Comparison of ENCODE assay signal across 8 mouse cellular contexts in the genomic region with DNA sequence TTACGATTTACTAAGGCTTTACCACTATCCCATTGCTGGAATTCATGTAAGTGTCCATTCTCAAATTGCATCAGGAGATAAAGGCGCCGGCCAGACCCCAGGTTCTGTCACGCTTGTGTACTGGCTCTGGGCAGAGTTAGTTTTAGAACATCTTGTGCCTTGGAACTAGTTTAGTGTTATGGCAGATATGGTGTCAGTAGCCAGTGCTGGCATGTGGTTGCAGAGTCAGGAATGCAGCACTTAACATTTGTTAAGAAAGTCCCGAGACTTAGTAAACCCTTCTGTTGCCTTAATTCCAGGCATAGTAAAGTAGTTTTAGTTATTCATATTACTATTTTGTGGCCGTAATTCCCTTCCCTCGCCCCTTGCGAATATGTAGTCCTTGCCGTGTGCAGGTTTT. TPM values are rescaled to one million over a fixed set of nuclear protein-coding genes. Genes with fewer than 3 reads are reported as not detected.
DNase-seq lines count a peak whose midpoint lies in the region; ATAC-seq and TF ChIP-seq lines count a peak whose summit lies in the region.

No protein-coding gene starts in this region.

- no peak for ATAC-seq in kidney, embryonic 15.5 days (replicated peaks; ENCODE audit: low FRiP score)
- ATAC-seq in hindbrain, embryonic 14.5 days (ENCODE audit: low FRiP score), result no peak

- H3K36me3 ChIP-seq in kidney, embryonic 15.5 days, result 0 out of 2 replicates have a peak, but pooled peaks cover 6% of the 10 kb centered on the region
- no peaks in the 10 kb centered on the region for H3K36me3 ChIP-seq in kidney, adult 2 months (ENCODE audit: control insufficient read depth, insufficient read depth, low read length)
- peaks cover 4% of the 10 kb centered on the region; the same call in 1 of the 2 replicates for H3K36me3 ChIP-seq in forebrain, embryonic 10.5 days (replicated peaks)
- H3K36me3 ChIP-seq in hindbrain, embryonic 14.5 days (replicated peaks; ENCODE audit: control insufficient read depth, insufficient read depth), result no peaks in the 10 kb centered on the region

- no peak for TF ChIP-seq CTCF in kidney, adult 2 months (conservative IDR thresholded peaks at IDR 0.05; ENCODE audit: insufficient read depth, insufficient read length, low read depth, low read length)

- no peak for TF ChIP-seq POLR2A in kidney, adult 2 months (IDR thresholded peaks at IDR 0.05; ENCODE audit: low read depth, low read length)

- peaks cover 22% of the 10 kb centered on the region for H3K4me1 ChIP-seq in kidney, embryonic 15.5 days
- peaks cover 7% of the 10 kb centered on the region; the same call in 1 of the 2 replicates for H3K4me1 ChIP-seq in kidney, adult 2 months (ENCODE audit: control insufficient read depth, insufficient read depth, low read length)
- peaks cover 30% of the 10 kb centered on the region for H3K4me1 ChIP-seq in forebrain, embryonic 10.5 days
- peaks cover 11% of the 10 kb centered on the region for H3K4me1 ChIP-seq in hindbrain, embryonic 14.5 days (replicated peaks; ENCODE audit: control insufficient read depth, insufficient read depth, low read length)

- no peaks in the 10 kb centered on the region for H3K27me3 ChIP-seq in kidney, embryonic 15.5 days
- no peaks in the 10 kb centered on the region for H3K27me3 ChIP-seq in kidney, adult 2 months (replicated peaks; ENCODE audit: control insufficient read depth, insufficient read depth, low read length)
- no peaks in the 10 kb centered on the region for H3K27me3 ChIP-seq in forebrain, embryonic 10.5 days (ENCODE audit: poor library complexity, severe bottlenecking)
- no peaks in the 10 kb centered on the region for H3K27me3 ChIP-seq in hindbrain, embryonic 14.5 days (ENCODE audit: control insufficient read depth, insufficient read depth, low read length)

- H3K27ac ChIP-seq in kidney, embryonic 15.5 days, result no peak overlapping the region
- no peak overlapping the region for H3K27ac ChIP-seq in kidney, adult 2 months (ENCODE audit: insufficient read depth, low read depth, low read length)
- H3K27ac ChIP-seq in forebrain, embryonic 10.5 days, result no peak overlapping the region
- H3K27ac ChIP-seq in hindbrain, embryonic 14.5 days, result no peak overlapping the region

- peak overlapping the region; percentile 92 for H3K4me3 ChIP-seq in kidney, embryonic 15.5 days (replicated peaks)
- H3K4me3 ChIP-seq in kidney, adult 2 months (ENCODE audit: insufficient read depth, low read depth, low read length), result no peak overlapping the region
- H3K4me3 ChIP-seq in forebrain, embryonic 10.5 days, result peak overlapping the region; percentile 90
- no peak overlapping the region for H3K4me3 ChIP-seq in hindbrain, embryonic 14.5 days (replicated peaks; ENCODE audit: low read length)

- no peaks in the 10 kb centered on the region for H3K9me3 ChIP-seq in kidney, embryonic 15.5 days (replicated peaks)
- H3K9me3 ChIP-seq in forebrain, embryonic 10.5 days, result no peaks in the 10 kb centered on the region
- H3K9me3 ChIP-seq in hindbrain, embryonic 14.5 days (ENCODE audit: control insufficient read depth, low read length), result no peaks in the 10 kb centered on the region

- 60% methylated on average over 9 of the region's 9 CpGs for WGBS in kidney, embryonic 15.5 days
- WGBS in kidney, adult 2 months, result 58% methylated on average over 9 of the region's 9 CpGs
- WGBS in forebrain, embryonic 10.5 days, result 72% methylated on average over 9 of the region's 9 CpGs
- WGBS in hindbrain, embryonic 14.5 days, result 75% methylated on average over 9 of the region's 9 CpGs

- H3K4me2 ChIP-seq in kidney, embryonic 15.5 days, result peak overlapping the region; percentile 95
- peak overlapping the region; percentile 76 for H3K4me2 ChIP-seq in hindbrain, embryonic 14.5 days (replicated peaks)

- no peak overlapping the region for H3K9ac ChIP-seq in kidney, embryonic 15.5 days
- H3K9ac ChIP-seq in hindbrain, embryonic 14.5 days, result no peak overlapping the region

- no peak for DNase-seq in kidney, adult 2 months
- no peak for DNase-seq in forebrain, embryonic 10.5 days (ENCODE audit: extremely low spot score, low spot score)
- DNase-seq in hindbrain, embryonic 14.5 days (ENCODE audit: low spot score), result no peak
- DNase-seq in lung, postnatal 36 days, result peak; percentile 48
- no peak for DNase-seq in thymus, postnatal 10 days (ENCODE audit: low spot score in 2 of 2)
- no peak for DNase-seq in adrenal gland, postnatal 10 days
- DNase-seq in embryo, embryonic 11 days, result no peak

RNA-seq across cellular contexts. Expression of a gene that starts 1.7 kb away (rescaled TPM):
- 45.4 and 48.9 TPM in 2 replicates for polyA plus RNA-seq in kidney, embryonic 15.5 days (2015; fragmentation: Nextera tagmentation; extraction: Ambion mirVana)
- polyA plus RNA-seq in kidney, adult 2 months (2012; rRNA removed), result 14.7 and 16.9 TPM in 2 replicates
- 61.9 and 63.2 TPM in 2 replicates for polyA plus RNA-seq in forebrain, embryonic 10.5 days (2016; fragmentation: Nextera tagmentation; extraction: Ambion mirVana)
- 21.1 and 24.4 TPM in 2 replicates for polyA plus RNA-seq in hindbrain, embryonic 14.5 days (2014; fragmentation: Nextera tagmentation; extraction: Ambion mirVana)
- 10 to 100 TPM; 50.7 to 57.4 TPM for total RNA-seq in adrenal gland, postnatal 10 days (2021)

Comparison
In these comparisons a context has a peak if more than half of its experiments do, and no peak if none do; other contexts are left out.
1. H3K4me3 ChIP-seq: peak in kidney, embryonic 15.5 days (single experiment) and forebrain, embryonic 10.5 days (single experiment); none in kidney, adult 2 months (single experiment) and hindbrain, embryonic 14.5 days (single experiment).